Mouse (Mus musculus) layer of hippocampus, postnatal 14 days (tissue): ENCODE measurements at regions not wholly inside any gene's neighbourhood (a gene's known extent, or its start where the extent isn't known, plus 50 kb on each side); places are given as distances from the start of the nearest gene placed in this dataset.

Source experiments
- DNase-seq, 2 experiments: peaks; one replicate each; pipeline ENCODE4 v3.0.0; 2021 to 2022; ENCODE audit warnings: low spot score in 2 of 2, mixed read lengths in 1 of 2

- no peak for DNase-seq
Observed at GRCm38 (mm10) chr4:153063402-153063801, 419.2 kb downstream of the Ajap1 start.

DNA sequence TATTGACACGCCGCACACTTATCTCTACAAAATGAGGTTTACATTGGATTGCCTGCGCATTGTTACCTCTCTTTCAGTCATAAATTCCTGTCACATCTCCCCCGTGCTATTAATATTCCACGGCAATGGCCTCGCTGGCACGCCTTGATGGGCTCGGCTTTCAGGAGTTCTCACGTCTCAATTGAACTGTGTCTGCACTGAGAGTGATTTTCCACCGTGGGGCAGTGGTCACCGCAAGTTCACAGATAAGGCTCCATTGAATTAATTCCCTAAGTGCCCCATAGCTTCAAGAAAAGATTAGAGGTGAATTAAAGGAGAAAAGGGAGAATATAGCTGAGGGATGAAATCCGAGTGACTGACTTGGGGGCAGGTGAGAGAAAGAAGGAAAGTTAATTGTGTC is 424.5 kb downstream of the Ajap1 start:
- DNase-seq: no peak

- no peak for DNase-seq
Observed at GRCm38 (mm10) chr4:153023711-153024110, 458.9 kb downstream of the Ajap1 start.

DNA sequence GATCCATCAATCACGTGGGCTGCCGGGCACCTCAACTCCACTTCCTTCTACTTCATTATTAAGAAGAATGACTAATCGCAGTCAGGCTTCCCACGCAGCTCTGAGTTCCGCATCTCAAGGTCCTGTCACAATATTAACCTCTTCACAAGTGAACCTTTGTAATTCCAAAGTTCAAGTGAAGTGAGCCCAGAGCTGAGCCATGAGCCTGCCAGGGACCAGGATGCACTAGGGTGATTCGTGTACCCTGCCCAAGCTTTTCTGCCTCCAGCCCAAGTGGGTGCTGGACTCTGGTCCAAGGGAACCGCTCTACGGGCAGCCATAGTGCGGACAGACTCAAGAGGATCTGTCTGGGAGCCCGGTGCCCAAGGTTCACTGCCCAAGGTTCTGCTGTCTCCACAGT is 463.4 kb downstream of the Ajap1 start:
- DNase-seq: no peak

- peak; percentile 39 to 69 for DNase-seq
Observed at GRCm38 (mm10) chr4:153018138-153018921, 464.3 kb downstream of the Ajap1 start.

DNA sequence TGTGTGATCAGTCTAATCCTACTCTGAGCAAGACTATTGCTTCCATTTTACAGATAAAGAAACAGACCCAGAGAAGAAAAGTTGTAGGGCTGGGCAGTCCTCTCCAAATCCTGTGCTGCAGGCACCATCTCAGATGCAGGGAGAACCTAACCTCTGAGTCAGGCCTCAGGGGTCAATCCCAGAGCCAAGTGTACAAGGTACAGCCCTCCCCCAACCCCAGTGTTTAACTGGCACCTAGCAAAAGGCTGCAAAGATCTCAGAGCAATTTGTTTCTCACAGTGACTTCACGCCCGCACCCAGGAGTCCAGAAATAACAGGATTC is 464.8 kb downstream of the Ajap1 start:
- no peak for DNase-seq

GRCm38 (mm10) chr4:153003338-153003737 is 479.3 kb downstream of the Ajap1 start:
- no peak for DNase-seq

DNA sequence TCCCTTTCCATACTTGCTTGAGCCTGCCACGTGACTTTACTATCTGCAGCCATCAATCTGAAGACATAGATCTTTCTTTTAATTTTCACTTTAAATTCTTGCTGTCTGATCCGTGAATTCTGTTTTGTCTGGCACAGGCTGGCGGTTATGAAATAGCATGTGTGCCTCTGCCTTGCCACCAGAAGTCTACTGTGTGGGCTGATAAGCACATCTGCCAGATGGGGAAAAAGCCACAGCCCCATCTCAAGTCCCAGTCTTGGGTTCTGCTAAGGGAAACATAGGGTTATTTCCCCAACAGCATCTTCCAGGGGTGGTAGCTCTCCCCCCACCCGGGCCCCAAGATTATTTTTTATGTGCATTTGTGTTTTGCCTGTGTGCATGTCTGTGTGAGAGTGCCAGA is 480.1 kb downstream of the Ajap1 start:
- DNase-seq: no peak

DNA sequence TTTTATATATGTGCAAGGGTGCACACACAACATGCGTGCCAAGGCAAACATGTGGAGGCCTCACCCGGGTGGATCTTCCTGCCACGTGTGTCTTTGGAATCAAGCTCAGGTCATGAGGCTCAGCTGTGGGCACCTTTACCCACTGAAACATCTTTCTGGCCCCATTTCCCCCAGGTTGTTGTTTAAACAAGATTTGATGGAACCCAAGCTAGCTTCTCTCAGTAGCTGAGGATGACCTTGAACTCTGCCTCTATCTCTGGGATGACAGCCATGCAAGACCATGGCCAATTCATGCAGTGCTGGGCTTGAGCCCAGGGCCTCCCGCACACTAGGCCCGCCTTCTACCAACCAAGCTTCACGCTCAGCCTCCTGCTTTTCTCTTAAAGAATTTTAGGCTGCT is 480.9 kb downstream of the Ajap1 start:
- no peak for DNase-seq

DNA sequence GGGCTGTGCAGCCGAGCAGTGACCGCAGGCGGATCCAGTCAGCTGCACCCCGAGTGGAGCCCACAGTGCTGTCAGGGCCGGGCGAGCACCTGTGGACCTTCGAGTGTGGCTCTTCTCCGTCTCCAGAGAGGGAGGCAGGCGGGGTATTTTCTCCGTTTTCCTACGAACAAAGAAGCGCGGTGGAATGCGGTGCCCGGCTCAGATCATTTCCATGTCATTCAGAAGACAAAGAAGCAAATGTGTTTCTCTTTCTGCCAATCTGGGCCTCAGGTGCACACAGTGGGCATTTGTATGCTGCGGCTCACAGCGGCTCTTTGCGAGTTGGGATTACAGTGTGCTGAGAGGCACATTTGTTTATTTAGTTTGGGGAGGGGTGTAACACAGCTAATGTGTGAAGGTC is 483.1 kb downstream of the Ajap1 start:
- no peak for DNase-seq

DNA sequence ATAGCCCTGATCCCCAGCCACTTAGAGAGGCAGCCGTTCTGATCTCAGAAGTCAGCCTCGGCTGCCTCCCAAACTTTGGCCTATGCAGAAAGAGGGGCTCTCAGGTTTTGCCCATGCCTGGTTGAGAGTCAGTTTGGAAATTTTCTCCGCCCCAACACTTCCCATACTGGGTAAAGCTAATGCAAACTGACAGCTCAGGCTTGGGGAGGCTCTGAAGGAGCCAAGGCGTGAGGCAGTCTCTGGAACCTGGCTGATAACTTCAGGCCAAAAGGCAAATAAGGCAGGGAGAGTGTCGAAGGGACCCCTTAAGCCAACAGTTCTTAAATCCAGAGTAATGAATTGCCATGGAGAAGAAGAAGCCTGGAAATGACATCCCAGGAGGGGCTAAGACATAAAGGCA is 485.4 kb downstream of the Ajap1 start:
- DNase-seq: no peak

DNA sequence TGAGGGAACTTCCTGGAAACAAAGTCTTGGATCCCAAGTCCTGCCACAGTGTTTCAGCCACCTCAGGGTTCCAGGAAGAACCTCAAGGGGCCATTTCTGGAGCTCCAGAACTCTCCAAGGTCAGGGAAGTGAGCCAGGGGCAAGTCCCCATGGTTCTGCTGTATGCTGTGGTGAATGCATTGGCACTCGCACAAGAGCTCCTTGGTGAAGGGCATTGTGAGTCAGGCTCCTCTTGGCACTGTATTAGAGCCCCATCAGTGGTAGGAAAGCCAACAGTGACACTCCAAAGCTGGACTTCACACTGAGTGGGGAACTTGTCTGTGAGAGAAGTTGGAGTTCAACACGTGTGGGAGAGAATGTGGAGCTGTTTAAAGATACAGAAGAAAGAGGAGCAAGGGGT is 486.0 kb downstream of the Ajap1 start:
- DNase-seq: no peak

DNA sequence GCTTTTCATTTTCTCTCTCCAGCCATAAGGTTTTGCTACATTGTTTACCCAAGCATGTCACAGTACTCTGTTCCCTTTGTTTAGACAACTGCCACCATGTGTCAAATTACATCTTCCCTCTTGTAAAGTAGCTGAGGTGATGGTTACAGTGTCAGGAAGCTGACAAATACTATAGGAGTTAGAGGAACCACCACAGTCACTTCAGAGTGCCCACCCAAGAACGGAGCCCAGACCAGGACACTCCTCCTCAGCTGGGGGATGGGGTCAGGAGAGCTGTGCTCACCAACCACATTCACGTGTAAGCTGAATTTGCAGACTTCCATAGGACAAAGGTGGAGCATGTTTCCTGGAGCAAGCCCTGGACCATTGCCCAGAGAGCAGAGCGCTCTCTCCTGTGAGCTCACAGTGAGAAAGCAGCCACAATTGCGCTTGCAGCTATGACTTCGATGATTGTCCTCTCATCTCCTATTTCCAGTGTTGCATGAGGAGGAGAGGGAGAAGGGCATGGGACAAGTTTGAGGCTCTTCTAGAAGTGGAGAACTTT is 487.5 kb downstream of the Ajap1 start:
- no peak for DNase-seq

- no peak for DNase-seq
Observed at GRCm38 (mm10) chr4:152994206-152994605, 488.4 kb downstream of the Ajap1 start.

DNA sequence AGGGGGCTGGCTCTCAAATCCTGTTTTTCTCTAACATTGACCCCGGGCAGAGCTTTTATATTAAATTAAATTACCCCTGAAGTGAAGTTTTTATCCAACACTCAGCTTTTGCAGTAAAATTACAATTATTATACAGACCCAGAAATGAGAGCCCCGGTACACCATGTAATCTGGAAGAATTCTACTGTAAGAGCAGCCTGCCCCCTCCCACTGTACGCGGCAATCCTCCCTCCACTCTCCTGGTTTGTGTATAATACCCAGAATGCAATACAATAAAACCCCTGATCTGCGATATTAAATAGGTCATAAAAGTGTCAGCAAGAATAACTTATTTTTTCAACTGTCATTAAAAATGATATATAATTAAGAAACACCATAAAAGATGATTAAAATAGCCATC is 492.3 kb downstream of the Ajap1 start:
- DNase-seq: no peak

GRCm38 (mm10) chr4:152987726-152988125 is 494.9 kb downstream of the Ajap1 start:
- no peak for DNase-seq

DNA sequence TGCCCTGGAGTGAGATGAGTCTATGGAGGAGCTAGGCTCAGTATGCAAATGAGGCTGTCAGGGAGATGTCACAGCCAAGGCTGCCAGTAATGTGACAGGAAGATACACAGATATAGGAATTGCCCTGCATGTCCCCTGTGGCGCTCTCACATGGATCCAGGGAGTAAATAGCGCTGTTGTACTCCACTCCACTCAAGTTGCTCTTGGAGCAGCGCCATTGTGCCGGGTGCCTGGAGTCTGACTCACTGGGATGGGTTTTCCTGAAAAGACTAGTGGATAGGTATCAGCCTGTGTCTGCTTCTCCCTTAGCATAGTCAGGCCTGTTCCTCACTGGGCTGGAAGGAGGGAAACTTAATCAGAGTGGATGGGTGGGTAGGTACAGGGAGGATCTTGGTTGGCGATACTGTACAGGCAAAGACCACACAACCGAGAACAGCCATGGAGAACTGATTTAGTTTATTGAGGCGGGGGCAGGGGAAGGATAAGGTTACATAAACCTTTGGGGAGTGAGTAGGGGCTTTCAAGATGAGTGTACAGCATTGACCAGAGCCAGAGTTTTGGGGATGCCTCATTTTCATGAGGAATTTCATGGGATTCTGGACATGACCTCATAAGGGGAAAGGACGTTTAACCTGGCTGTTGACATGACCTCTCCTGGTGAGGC is 497.5 kb upstream of the Kcnab2 start:
- DNase-seq: no peak

DNA sequence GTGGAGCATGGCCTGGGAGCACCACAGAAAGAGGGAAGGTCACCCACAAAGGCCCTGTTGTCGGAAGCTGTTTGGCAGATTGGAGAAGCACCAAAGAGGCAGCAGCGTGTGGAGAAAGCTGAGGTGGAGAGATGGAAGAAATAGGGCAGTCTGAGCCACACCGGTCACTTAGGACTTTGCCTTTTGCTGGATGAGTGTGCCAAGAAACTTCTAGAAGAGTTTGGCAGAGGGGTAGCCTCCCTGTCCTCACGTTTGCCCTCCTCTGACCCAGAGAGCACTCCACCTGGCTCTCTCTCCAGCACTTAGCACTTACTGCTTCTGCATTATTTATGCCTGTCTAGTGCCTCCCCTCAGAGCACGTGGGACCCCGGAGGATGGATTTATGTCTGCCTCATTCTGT is 485.3 kb upstream of the Kcnab2 start:
- DNase-seq: no peak

GRCm38 (mm10) chr4:152962165-152962564 is 484.5 kb upstream of the Kcnab2 start:
- DNase-seq: no peak

- DNase-seq: no peak
Observed at GRCm38 (mm10) chr4:152961677-152962076, 484.0 kb upstream of the Kcnab2 start.

- DNase-seq: peak; percentile 45 to 54
Observed at GRCm38 (mm10) chr4:152959627-152960230, 482.1 kb upstream of the Kcnab2 start.

DNA sequence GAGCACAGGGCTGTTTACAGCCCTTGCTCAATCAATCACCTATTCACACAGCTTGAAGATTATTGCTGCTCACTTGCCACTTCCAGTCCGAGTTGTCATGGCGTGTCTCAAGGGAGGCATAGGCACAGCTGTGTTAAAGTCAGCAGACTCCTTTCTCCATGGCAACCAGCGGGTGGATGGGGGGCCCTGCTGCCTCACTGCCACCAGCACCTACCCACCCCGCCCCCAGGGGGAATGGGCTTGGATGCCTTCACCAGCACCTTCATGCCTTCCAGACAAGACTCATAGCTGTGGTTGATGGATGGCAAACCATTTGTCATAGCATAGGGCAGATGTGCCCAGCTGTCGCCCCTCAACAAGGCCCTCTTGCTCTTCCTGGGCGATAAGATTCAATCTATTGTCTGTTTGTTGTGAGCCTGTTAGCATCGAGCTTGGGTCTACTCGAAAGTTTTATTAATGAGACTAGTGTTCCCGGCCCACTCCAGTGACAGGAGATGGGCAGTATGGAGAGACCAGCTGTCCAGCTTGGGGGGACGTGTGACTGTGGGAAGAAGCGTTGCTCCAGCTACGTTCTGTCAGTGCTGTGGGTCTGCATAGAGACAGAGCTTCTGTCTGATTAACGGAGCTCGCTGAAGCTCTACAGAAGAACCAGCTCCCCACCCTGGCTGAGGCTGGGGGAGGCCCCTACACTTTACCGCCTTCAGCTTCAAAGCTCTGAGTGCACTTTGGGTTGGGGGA is 475.7 kb upstream of the Kcnab2 start:
- peak in 1 of 2 experiments; percentile 4 for DNase-seq
